Mouse (Mus musculus): ENCODE data around the gene Fam160b1.

DNA sequence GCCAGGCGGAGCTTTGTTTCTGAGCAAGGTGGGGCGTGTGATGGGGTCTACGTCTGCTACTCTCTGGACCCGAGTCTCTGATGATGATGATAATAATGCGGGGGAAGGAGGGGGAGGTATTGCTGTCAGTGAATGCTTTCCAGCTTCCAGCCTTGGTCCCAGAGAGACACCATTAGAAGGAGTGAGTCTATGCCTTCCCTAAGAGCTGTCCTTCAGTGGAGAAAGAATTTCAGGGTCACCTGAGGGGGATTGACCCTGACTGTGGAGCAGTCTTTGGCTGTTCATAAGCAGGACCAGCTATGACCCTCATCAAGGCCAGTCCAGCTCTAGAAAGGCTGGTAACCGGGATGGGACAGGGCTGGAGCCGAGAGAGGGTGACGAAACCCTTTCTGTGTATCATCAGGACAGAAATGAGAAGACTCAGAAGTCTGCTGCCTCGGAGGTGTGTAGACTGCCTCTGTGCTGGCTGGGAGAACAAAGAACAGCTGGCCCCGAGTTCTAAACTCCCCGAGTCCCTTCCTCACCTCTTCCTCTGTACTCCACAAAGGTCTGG lies 45.4 kb upstream of the Fam160b1 start:
- TF ChIP-seq POLR2AphosphoS5 (IDR thresholded peaks at IDR 0.05; ENCODE audit: insufficient replicate concordance, low read depth, low read length), result no peak
- no peak for TF ChIP-seq CTCF (IDR thresholded peaks at IDR 0.05; ENCODE audit: low read depth, low read length)
- no peak for TF ChIP-seq GATA2 (IDR thresholded peaks at IDR 0.05; ENCODE audit: borderline replicate concordance, low read depth, low read length)
- TF ChIP-seq GATA1 (IDR thresholded peaks at IDR 0.05; ENCODE audit: borderline replicate concordance, low read length), result no peak

All from G1E (cell line).